Mouse (Mus musculus): Measurements from ENCODE around the gene Cdk19. TPM values are rescaled to one million over a fixed set of nuclear protein-coding genes. Genes with fewer than 3 reads are reported as not detected.

The Cdk19 gene
- total RNA-seq, 2 experiments from 2014 or later: 11.9 to 12.9 TPM

GRCm38 (mm10) chr10:40348566-40349536, 9.5 kb downstream of the Cdk19 start:
- DNase-seq: peak; percentile 97

GRCm38 (mm10) chr10:40349631-40350177, 10.3 kb downstream of the Cdk19 start:
- DNase-seq: peak; percentile 68

- DNase-seq: no peak
Observed at GRCm38 (mm10) chr10:40350245-40350932, 11.0 kb downstream of the Cdk19 start.

- no peak for DNase-seq
Observed at GRCm38 (mm10) chr10:40351156-40351555, 11.8 kb downstream of the Cdk19 start.

- DNase-seq: no peak
Observed at GRCm38 (mm10) chr10:40354081-40354480, 14.7 kb downstream of the Cdk19 start.

GRCm38 (mm10) chr10:40354556-40354955, 15.2 kb downstream of the Cdk19 start:
- peak; percentile 42 for DNase-seq

GRCm38 (mm10) chr10:40358166-40358565, 18.8 kb downstream of the Cdk19 start:
- no peak for DNase-seq

GRCm38 (mm10) chr10:40359131-40359530, 19.8 kb downstream of the Cdk19 start:
- DNase-seq: no peak

- DNase-seq: no peak
Observed at GRCm38 (mm10) chr10:40363004-40363403, 23.6 kb downstream of the Cdk19 start.

GRCm38 (mm10) chr10:40364642-40365361, 25.4 kb downstream of the Cdk19 start:
- DNase-seq: no peak

- DNase-seq: no peak
Observed at GRCm38 (mm10) chr10:40365991-40366390, 26.6 kb downstream of the Cdk19 start.

- DNase-seq: no peak
Observed at GRCm38 (mm10) chr10:40368516-40368915, 29.2 kb downstream of the Cdk19 start.

- no peak for DNase-seq
Observed at GRCm38 (mm10) chr10:40370156-40370555, 30.8 kb downstream of the Cdk19 start.

GRCm38 (mm10) chr10:40371184-40371913, 32.0 kb downstream of the Cdk19 start:
- DNase-seq: no peak

GRCm38 (mm10) chr10:40371914-40372675, 32.7 kb downstream of the Cdk19 start:
- DNase-seq: no peak

GRCm38 (mm10) chr10:40373749-40374148, 34.4 kb downstream of the Cdk19 start:
- no peak for DNase-seq

- no peak for DNase-seq
Observed at GRCm38 (mm10) chr10:40374828-40375227, 35.5 kb downstream of the Cdk19 start.

- DNase-seq: no peak
Observed at GRCm38 (mm10) chr10:40376286-40376685, 36.9 kb downstream of the Cdk19 start.

GRCm38 (mm10) chr10:40378284-40378683, 38.9 kb downstream of the Cdk19 start:
- no peak for DNase-seq

GRCm38 (mm10) chr10:40379682-40380081, 40.3 kb downstream of the Cdk19 start:
- DNase-seq: no peak

GRCm38 (mm10) chr10:40385397-40385796, 46.0 kb downstream of the Cdk19 start:
- no peak for DNase-seq

Data from adrenal gland, postnatal 10 days (tissue).